Mouse (Mus musculus) ovary, postnatal 14 days (tissue): ENCODE measurements around the gene Tmem151b.

ENCODE experiments used
- DNase-seq: peaks from one replicate; pipeline ENCODE4 v3.0.0; 2022; ENCODE audit warnings: low spot score

Tmem151b gene

DNA sequence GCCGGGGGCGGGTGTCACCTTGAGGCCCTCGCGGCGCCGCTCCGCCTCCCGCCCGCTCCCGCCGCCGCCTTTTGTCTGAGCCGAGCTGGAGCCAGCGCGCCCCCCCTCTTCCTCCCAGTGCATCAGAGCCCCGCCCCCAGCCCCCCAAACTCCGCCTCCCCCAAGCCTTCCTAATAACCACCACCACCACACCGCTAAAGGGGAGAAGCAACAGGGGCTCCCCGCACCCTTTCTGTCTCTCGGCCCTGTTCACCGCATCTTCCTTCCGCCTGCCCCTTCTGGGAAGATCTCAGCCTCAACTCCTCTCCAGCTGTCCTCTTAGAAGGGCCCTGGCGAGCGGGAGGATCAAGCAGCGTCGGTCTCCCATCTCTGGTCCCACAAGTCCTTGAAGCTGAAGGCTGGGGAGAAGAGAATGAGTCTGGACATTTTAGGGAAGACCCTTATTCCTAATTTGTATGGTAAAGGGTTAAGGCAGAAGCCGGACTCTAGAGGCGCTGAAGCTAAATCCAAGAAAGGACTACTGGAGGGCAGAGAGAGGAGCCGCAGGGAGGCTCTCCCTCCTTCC lies at the start of gene Tmem151b:
TSS of gene Tmem151b (minus strand) at position 61 of the 565 bp plus-strand sequence.
- DNase-seq, result no peak

DNA sequence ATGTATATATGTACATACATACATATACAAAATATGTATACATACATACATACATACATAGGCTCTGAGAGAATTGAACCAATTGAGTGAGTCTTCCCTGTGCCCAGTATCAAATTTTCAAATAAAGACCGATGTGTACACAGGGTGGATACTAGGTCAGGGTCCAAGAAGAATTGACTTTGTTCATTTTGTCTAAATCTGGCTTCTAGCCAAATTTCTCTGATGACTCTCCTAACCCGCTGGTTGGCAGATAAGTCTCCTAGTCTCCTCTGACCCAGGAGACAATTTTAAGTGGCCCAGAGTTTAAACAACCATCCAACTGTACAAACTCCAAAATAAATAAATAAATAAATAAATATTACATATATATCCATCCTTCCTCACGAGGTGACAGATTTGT lies 49.4 kb upstream of the Tmem151b start:
- DNase-seq, result no peak

DNA sequence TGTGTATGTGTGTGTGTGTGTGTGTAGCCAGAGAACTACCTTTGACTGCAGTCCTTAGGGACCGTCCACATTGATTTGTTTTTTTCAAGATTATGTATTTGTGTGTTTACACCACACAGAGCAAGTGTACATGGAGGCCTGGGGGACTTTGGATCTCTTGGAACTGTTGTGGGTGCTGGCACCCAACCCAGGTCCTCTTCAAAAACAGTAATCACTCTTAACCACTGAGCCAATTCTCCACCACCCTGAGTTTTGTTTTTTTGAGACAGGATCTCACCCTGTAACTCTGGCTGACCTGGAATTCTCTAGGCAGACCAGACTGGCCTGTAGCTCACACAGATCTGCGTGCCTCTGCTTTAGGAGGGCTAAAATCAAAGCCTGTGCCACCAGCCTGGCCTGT lies 48.9 kb upstream of the Tmem151b start:
- no peak for DNase-seq

DNA sequence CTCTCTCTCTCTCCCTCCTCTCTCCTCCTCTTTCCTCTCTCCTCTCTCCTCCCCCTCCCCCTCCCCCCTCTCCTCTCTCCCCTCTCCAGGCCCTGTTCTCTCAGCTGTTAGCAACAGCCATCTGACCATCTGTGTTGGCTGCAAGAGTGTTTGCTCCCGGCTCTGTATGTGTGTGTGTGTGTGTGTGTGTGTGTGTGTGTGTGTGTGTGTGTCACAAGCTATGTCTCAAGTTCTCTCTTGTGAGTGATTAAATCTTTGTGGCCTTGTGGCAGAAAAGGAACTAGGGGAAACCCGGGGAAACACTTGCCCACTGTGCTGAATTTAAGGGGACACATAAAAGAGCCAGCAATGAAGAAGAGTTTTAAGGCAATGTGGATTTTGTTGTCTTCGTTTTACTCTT lies 48.3 kb upstream of the Tmem151b start:
- DNase-seq, result no peak

DNA sequence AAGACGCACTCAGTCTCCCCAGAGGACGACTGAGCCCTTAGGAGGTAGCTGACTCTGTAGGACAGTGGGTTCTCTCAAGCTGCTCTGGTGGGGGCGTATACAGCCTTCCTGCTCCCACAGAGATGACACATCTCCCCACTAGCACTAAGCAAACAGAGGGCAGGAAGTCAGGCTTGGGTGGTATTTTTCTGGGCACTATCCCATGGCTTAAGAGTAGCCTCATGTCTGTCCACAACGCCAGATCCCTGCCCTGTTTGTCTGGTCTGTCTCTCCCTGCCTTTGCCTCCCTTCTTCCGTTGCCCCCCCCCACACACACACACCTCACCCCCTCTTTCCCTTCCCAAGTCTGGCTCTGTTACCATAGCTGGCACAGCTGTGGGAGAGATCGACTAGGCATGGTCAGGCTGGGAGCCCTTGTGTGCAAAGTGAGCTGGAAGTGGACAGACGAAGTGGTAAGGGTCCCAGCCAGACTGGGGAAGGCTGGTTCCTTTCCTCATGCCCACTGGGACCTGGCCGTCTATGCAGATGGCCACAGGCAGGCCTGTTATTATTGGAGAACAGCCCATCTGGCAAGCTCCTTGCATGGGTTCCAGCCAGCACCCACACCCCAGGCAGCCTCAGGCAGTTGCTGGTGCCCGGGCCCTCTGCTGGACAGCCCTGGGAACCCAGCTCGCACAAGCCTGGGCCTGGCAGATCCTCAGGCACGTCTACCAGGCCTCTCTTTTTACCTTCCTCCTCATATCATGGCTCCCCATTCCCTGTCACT lies 47.3 kb upstream of the Tmem151b start:
- peak; percentile 70 for DNase-seq

DNA sequence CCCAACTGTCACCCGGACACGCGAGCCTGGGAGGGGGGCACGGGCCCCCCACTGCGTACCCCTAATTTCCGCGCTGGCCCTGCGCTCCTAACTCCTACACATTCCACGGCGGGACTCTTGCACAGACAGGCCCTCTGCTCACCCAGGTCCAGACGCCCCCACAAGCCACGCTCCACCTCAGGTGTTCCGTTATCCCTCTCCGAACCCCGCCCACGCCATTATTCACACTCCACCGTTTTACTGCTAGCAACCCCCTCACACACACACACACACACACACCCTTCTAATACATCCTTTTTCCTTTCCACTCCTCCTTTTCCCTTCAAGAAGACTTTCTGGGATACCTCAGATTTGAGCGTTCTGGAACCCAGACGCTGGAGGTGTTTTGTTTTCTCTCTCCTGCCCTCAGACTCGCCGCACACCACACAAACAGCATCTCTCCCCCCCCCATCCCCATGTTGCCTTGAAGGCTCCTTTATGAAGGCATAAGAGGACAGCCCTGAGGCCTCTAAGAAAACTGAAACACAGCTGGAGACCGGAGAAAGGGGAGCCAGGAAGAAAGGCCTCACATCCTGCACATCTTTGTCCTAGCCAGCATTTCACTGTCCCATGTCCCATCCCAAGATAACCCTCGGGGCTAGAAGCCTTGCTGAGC lies 46.4 kb upstream of the Tmem151b start:
- no peak for DNase-seq

DNA sequence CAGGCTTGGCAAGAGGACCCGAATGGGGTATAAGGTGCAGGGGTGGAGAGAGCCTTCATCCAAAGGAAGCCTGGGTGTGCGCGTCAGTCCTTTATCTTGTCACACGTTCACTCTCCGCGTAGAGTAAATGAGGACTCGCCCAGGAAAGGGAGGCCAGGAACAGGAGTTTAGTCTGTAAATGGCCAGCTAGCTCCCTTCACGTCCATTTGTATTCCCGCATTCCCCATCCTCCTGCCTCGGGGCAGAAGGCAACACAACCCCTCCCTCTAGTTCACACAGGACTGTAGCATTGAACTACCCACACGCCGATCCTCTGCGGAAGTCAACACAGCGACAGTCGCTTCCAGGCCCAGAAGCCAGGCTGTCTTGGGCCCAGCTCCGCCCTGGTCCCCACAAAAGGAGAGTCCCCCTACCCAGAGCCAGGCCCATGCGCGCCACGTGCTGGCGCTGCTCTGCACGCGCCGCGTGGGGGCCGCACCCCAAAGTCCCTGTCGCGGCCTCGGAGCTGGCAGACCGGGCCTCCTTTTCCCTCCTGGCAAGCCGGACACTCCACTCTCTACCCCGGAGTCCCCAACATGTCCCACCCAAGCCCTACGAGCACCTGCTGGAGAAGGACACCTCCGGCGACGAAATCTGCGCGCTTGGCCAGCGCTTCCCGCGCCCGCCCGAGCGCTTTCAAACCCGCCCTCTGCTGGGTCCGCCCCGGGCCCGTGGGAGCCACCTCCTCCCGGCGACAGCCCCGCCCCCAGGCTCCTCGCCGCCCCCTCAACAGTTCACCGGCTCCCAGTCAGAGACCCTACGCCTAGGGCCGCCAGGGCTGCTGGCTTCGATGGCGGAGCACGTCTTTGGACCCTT lies 45.6 kb upstream of the Tmem151b start:
- DNase-seq, result peak; percentile 70

DNA sequence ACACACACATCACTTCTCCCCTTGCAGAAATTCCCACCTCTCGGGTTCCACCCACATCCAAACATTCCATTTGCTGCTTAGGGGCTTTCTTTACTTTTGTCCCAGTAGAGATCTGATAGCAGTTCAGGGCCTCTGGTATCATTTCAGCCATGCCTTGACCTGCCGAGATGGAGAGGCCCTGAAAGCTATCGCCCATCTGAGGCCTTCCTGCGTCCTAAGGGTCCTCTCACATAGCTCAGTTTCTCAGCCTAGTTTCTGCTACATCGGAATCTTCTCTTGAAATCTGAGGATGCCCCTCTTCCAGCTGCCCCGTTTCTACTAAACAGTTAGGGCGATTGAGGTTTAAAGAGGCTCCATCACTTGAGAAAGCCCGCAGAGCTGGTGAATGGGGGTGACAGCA lies 44.7 kb upstream of the Tmem151b start:
- DNase-seq, result no peak

DNA sequence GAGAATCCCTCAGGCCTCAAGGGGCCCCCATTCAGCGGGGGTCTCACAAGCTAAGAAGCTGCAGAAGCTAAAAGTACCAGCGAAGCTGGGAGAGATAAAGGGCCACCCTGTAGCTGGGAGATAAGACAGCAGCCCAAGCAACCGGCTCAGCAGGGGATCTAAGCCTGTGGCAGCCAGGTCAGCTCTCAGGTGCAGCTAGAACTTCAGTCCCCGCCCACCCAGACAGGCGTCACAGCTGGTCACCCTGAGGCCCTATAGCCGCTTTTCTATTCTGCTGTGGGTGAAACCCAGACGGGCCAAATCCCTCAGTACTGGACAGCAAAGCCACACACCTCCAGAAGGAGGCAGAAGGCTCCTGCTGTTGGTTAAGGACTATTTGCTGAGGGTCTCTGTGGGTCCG lies 44.0 kb upstream of the Tmem151b start:
- no peak for DNase-seq

DNA sequence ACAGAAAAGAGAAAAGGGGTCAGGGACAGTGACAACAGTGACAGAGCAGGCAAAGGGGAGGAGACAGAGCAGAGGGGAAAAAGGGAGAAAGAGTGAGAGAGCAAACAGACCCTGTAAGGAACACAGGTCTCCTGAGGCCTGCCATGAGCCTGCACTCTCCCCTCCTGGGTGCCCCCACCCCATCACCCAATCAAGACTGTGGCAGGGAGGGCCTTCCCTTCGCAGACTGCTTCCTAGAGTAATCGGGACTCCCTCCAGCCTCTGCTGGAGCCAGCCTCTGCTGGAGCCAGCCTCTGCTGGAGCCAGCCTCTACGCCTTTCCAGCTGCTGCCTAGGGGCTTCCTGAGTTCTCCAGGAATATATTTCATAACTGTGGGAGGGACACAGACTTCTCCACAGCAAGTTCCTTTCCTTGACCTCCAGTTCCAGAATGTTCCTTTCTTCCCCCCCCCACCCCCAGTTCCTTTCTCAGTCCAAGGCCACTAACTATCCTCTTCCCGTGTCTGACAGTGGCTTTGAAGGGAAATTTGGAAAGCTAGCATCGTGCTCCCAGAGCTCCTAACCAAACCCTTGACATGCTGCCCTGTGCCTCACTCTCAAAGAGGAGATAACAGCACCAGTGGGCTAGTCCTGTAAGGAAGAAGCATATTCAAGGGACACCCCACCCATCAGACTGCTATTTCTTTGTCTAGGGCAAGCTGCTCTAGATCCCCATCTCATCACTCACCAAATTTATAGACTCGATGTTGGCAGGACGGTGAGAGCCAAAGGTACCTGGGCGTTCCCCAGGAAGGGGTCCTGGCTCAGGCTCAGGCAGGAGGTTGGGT lies 43.3 kb upstream of the Tmem151b start:
- no peak for DNase-seq

DNA sequence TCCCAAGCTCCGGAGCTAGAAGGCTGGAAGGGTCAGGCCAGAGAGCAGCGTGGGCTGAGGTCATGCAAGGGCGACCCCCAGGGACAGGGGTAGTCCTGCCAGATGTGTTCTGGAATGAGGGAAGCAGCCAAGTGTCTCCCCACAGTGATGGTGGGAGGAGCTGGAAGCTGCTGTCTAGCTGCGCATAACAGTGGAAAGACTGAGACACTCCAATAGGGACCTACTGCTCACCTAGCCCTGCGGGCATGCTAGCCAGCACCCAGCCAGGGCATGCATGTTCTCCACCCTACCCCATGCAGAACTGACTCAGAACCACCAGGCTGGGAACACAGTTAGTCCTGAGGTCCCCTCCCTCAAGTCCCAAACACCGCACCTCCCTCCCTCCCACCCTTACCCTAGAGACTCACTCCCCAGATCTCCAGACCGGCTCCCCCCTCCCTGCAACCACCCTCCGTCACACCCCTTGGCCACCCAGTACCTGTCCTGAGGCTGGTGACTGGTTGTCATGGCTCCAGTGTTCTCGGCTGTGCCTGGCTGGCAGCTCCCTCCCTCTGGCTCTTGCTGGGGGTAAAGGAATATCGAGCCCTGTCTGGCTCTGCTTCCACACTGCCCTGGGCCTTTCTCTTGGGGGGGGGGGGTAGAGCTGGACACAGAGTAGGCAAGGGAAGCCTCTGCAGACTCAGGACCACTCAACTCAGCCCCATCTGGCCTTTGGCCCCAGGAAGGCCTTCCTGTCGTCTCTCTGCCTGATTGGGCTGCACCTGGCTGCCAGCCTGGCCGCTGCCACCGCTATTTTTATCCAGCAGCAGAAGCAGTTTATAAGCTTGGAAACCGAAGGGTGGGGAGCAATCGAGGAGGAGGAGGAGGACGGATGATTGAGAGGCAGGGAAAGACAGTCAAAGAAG lies 42.5 kb upstream of the Tmem151b start:
- no peak for DNase-seq

DNA sequence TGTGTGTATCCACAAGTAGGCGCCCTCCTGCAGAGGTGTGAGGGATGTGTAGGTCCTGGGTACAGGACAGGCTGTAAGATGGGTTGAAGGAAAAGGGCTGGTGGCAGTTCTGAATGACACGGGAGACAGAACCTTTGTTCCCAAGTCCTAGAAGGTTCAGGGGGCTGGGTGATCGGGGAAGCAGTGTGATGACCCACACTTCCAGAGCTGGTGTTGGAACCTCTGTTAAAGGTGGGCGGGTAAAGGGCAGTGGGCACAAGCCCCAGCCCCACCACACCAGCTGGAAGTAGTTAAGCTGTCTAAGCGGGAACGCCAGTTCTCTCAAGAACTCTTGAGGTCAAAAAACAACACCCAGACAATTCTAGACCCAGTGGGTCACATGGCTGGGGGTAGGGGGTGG lies 40.9 kb upstream of the Tmem151b start:
- DNase-seq, result no peak

DNA sequence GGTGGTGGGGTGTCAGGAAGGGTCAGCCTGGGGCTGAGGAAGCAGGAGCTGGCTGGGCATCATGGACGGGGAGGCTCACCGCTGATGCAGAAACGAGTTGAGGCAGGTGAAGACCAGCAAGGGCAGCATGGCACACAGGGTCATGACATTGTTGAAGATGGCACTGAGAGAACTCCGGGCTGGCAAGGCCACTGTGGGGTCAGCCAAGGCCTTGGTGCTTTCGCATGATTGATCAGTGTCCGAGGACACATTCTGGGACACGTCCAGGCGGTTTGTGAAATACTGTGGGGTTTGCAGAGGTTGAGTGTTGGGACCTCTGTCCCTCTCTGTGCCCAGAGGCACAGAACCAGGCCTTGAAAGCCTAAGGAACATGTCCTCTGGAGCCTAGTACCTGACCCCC lies 40.4 kb upstream of the Tmem151b start:
- DNase-seq, result no peak

DNA sequence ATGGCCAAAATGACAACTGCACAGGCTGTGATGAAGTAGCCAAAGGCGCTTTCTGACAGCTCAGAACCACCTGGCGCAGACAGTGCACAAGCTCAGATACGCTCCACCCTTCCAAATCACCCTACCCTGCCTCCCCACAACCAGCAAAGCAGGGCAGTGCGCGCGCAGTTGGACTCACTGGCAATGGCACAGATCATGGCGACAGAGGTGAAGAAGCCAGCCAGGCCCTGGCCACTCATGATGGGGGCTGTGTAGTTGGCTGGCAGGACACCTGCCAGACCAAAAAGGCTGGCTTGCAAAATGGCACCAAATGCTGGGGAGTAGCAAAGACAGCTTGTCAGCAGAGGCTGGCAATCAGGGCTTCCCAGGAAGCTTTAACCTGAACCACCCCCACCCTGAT lies 39.8 kb upstream of the Tmem151b start:
- DNase-seq, result no peak

DNA sequence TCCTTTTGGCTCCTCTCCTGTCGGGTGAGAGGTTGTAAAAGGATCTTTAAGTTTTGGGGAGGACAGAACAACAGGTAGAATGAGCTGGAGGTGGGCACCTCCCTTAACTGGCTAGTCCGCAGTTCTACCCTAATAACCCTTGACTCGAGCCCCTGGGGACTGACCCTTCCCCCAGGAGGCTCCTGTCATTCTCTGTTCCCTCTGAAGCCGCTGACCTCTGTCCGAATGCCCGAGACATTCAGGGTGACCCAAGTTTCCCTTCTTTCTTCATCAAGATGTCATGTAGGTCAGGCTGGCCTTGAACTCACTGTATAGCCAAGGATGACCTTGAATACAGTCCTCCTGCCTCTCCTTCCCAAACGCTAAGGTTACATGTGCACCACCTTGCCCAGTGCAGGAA lies 38.9 kb upstream of the Tmem151b start:
- no peak for DNase-seq

DNA sequence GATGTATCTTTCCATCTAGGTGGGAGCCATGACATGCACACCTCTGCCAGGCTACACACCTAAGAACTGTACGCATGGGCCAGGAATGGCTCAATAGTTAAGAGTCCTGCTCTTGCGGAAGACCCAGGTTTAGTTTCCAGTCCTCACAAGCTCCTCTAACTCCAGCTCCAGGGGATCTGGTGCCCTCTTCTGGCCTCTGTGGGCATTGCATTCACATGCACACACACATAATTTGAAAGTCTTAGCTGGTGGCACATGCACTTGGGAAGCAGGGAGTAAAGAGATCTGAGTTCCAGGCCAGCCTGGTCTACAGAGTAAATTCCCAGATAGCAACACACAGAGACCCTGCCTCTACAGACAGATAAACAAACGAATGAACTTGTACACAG lies 37.0 kb upstream of the Tmem151b start:
- no peak for DNase-seq

DNA sequence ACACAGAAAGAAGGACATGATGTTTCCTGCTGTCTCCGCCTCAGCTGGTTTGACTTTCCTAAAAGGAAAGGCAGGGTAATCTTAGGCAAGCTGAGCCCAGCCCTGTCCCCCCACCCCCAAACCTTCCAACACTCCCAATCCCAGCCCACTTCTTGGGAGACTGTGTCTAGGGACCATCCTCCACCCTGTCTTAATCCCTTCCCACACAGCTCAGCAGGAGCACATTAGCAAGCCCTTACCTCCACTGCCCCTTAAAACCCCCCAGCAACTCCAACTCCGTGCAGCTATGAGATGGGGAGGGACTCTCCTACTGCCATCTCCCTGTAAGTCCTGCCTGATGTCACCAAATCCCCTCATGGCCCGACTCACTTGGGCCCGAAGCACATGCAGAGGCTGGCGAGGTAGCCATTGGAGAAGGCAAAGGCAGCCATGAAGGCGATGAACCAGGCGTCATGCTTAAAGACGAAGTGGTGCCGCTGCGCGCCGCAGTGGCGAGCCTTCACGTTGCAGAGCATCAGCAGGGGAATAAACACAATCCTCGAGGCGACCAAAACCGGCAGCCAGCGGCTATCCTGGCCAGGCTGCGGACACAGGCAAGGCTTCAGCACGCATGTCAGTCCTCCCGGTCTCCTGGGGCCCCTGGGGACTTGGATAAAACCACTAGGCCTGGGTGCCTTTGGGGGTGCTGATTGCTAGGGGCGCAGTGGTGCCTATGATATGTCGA lies 36.4 kb upstream of the Tmem151b start:
- DNase-seq, result no peak

DNA sequence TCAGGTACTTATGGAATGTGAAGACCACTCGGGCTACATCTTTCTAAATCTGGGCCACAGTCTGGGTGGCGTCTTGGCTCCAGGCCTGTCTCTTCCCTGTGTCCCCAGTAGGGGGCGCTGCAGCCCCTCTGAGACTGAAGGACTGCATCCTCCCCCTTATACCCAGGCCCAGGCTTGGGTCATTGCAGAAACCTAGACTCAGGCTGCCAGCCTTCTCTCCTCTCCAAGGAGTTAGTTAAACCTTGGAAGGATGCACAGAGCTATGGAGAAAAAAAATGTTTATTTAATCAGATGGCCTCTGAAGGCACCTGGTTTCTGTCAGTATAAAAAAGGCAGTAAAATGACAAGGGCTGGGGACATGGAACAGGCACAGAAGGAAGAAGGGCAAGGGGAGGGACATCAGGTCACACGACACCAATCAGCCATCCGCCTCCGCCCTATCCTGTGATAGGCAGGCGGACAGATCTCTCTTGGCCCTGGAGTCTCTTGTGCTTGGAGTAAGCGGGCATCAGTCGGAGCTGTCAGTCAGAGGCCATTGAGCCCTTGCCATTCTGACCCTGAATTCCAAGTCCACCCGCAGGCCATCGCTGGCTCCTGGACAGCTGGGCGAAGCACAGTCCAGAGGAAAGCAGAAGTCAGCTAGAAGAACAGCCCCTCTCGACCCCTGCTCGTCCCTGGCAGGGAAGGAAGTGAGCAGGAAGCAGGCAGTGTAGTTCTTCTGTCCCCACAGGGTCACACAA lies 35.6 kb upstream of the Tmem151b start:
- DNase-seq, result peak; percentile 82
